Mouse (Mus musculus) cerebellum, adult 11 months (tissue): Measurements from ENCODE around the gene Smurf1.

Experiments used
- DNase-seq: peaks from one replicate; pipeline ENCODE4 v3.0.0; 2022

Gene Smurf1

DNA sequence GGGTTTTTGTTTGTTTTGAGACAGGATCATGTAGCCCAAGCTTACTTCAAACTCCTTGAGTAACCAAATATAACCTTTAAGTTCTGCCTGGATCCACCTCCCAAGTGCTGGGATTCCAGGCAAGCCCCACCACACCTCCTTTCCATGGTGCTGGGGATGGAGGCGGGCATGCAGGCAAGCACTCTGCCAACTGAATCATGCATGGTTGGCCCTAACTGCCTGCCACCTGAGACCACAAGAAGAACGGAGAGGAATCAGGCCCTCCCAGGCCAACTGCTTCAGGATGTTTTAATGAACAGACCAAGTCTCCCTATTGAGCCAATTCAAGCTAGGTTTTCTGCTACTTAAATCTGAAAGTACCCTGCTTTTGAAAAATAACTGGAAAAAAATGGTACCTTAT, 13.1 kb downstream of the Smurf1 start:
- no peak for DNase-seq

DNA sequence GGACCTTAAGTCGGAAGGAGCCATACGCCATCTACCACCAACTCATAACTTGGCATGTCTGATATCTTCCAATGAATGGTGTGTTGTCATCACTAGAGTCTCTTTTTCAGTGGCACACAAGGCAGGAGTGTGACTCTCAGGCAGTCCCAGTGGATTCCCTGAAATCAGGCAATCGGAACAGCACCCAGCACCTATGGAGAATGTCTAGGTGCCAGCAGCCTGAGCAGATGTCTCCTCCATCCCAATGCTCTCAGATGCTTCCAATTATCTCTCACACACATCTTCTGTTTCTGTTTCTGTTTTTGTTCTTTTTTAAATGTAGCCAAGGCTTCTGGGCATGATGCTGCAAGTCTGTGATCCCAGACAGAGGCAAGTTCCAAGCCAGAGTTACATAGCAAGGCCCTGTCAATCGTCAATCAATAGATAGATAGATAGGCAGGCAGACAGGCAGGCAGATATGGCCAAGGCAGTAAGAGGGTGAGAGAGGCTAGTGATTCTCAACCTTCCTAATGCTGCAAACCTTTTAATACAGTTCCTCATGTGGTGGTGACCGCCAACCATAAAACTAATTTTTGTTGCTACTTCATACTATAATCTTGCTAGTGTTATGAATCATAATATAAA, 15.1 kb downstream of the Smurf1 start:
- no peak for DNase-seq

DNA sequence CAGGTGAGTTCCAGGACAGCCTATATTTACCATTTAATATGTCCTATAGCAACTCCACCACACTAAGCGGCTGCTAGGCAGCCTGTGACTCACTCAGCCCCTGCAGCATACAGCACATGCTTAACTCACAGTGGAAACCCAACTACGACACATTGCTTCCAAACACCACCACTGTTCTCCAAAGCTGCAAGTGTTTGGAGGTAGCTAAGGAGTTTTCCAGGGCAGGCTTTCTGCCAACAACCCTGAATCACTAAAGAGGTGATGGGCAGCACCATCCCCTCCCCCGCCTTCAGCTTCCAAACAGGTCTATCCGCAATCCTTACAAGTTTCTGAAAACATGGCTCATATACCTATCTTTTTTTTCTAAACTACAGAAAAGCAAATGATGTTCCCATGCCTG, 15.8 kb downstream of the Smurf1 start:
- DNase-seq = no peak

DNA sequence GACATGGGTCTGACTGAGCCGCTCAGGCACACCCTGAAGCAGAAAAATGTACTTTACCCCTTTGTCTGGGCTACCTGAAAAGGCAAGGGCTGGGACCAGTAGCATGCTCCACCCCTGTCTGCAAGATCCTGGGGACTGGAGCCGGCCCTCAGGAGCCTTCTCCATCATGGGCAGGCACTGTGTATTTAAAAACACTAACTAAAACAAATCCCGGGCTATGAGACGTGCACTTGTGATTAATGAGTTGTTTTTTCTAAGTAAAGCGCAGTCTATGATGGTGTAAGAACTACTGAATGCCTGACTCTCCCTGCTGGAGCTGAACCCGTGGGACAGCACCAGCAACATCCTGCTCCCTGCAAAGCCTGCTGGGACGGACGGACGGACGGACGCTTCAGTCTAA, 17.2 kb downstream of the Smurf1 start:
- DNase-seq = no peak

DNA sequence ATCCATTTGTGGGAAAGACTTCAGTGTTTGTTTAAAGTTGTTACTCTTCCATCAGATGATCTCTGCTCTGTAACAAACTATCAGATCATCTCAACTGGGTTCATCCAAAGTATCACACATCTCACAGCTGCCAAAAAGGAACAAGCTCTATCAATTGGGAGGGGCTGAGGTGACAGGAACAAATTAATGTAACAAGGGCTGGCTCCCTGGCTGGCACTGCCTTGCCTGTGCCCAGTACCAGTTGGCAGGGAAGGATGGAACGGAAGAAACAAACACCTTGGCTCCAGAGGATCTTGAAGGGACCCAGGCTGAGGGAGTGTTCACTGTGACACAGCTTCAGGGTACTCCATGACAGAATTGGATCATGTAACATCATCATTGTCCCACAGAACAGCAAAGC, 17.6 kb downstream of the Smurf1 start:
- DNase-seq = no peak

- DNase-seq = peak; percentile 33
Observed at GRCm38 (mm10) chr5:144946032-144946431, 19.6 kb downstream of the Smurf1 start.

GRCm38 (mm10) chr5:144944932-144945331, 20.7 kb downstream of the Smurf1 start:
- no peak for DNase-seq

DNA sequence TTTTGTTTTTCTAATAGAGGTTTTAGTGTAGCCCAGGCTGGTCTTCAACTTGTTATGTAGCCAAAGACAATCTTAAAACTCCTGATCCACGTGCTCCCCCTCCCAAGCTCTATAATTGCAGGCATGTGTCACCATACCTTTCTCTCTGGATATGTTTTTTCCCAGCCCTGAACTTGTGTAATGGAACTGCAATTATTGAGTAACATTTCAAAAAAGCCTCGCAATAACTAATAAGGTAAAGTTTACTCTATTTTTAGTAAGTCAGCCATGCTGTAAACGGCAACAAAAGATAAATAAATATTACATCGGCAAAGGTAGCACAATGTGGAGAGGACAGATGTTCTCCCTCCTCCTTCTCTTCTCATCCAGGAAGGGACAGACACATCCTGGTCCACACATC, 21.3 kb downstream of the Smurf1 start:
- DNase-seq = no peak

- DNase-seq = no peak
Observed at GRCm38 (mm10) chr5:144943346-144943745, 22.3 kb downstream of the Smurf1 start.

DNA sequence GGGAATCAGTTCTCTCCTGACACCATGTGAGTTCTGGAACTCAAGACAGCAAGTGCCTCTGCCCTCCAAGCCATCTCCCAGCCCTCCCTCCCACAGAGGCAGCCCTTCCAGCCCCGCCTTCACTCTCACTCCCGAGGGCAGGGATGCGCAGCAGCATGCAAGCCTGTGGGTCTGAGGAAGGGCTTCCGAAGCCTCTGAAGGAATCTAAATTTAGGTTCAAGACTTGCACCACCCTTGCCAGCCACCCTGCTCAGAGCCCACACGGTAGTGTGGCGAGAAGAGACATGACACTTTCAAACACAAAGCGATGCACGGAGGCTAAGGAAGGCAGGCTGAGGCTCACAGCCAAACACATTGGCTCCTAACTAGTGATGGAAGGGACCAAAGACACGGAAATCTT, 23.2 kb downstream of the Smurf1 start:
- DNase-seq = no peak

GRCm38 (mm10) chr5:144940904-144941303, 24.7 kb downstream of the Smurf1 start:
- DNase-seq = no peak

GRCm38 (mm10) chr5:144937304-144937703, 28.3 kb downstream of the Smurf1 start:
- DNase-seq = no peak

DNA sequence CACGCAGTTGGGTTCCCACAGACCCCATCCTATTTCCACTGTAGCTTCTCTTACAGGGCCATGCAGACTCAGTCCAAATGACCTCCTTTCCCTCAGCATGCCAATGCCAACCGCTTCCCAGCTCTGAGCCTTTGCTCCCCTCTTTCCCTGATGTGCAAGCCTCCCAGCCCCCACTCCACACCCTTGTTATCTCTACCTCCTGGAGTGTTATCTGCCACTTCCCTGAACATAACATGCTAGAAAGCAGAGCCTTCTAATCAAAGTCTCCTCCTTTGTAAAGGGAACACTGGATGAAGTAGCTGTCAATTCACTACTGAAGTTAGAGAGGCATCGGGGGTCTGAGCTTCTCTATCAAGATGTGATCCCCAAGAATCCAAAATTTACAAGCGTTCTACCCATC, 32.2 kb downstream of the Smurf1 start:
- DNase-seq = no peak

GRCm38 (mm10) chr5:144931841-144932240, 33.8 kb downstream of the Smurf1 start:
- DNase-seq = no peak

- DNase-seq = no peak
Observed at GRCm38 (mm10) chr5:144928856-144929713, 36.6 kb downstream of the Smurf1 start.

DNA sequence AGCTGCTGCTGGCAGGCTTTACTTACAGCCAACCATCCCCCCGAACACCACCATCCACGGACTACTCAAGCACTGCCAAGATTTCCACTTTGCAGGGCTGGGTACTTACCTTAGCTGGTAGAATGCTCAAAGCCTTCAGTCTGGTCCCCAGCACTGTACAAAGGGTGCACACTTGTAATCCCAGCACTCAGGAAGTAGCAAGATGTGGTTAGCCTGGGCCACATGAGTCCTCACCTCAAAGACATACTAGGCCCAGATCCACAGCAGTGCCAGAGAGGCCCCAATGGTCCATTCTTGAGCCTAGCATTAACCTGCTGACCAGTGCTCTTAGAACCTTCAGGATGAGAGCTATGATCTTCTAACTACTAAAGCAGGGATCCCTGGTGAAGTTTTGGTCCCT, 39.4 kb downstream of the Smurf1 start:
- DNase-seq = no peak

DNA sequence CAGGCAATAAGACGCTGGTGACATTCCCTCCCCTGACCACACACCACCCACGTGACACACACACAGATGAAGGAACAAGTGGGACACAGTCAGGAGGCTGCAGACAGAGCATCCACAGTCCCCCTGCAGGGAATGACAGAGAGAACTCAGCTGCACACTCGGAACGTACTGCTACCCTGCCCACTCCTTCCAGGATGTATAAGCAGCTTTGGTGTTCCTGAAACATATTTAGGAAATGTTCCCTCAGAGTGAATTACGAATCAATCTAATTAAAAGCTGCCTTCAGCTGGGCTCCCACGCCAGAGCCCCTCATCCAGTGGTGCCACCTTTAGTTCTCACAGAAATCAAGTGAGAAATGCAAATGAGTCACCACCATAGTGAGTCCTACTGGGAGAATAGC, 42.3 kb downstream of the Smurf1 start:
- no peak for DNase-seq

GRCm38 (mm10) chr5:144919790-144920189, 45.9 kb downstream of the Smurf1 start:
- DNase-seq = no peak

- no peak for DNase-seq
Observed at GRCm38 (mm10) chr5:144919194-144919593, 46.5 kb downstream of the Smurf1 start.

DNA sequence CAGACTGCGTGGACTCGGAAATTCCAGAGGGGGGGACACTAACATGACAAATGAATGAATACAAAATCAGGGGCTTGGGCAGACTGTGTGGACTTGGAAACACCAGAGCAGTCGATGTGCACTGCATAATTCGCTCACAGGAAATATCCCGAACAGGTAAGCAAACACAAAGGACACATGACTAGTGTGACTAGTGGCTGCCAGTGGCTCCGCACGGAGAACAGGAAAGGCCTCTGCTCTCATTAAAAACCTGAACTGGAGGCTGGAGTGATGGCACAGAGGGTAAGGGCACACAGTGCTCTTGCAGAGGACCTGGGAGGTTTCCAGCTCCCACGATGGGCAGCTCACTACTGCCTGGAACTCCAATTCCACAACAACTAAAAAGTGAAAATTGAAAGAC, 47.4 kb downstream of the Smurf1 start:
- no peak for DNase-seq

- DNase-seq = no peak
Observed at GRCm38 (mm10) chr5:144917172-144917571, 48.5 kb downstream of the Smurf1 start.

DNA sequence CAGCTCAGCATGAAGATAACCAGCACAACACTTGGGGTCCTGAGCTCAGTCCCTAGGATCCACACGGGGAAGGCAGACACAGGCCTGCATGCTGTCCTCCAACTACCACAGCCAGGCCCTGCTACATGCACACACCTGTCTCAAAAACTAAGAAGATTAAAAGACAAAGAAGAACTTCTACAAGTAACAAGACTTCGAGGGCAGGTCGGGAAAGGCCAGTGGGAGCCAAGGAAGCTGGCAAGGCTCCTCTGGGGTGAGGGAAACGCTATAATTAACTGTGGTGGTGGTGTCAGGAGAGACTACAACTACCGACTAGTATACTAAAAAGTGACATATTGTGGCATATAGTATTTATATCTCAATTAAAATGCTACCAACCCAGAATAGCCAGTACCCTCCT, 49.8 kb downstream of the Smurf1 start:
- DNase-seq = no peak

- no peak for DNase-seq
Observed at GRCm38 (mm10) chr5:144914433-144914906, 51.2 kb downstream of the Smurf1 start.

GRCm38 (mm10) chr5:144913923-144914322, 51.7 kb downstream of the Smurf1 start:
- DNase-seq = peak; percentile 32
